Mouse (Mus musculus) cerebellum, postnatal 36 days (tissue): Measurements from ENCODE around the gene Ptpn12.
A peak's percentile ranks its signal among the peaks of the same experiment; 100 is the strongest.
"Not testable (repeated sequence)": the region's sequence is repeated elsewhere in the genome, so short reads cannot be mapped to it uniquely, and the experiment has no call there.

Experiments used
- DNase-seq, 2 experiments: peaks; one replicate each; pipeline ENCODE4 v3.0.0; 2021 to 2022; ENCODE audit warnings: mixed read lengths in 2 of 2

Ptpn12 gene

GRCm38 (mm10) chr5:20950855-20951650 lies 104.7 kb downstream of the Ptpn12 start:
- DNase-seq = peak; percentile 35 to 66

DNA sequence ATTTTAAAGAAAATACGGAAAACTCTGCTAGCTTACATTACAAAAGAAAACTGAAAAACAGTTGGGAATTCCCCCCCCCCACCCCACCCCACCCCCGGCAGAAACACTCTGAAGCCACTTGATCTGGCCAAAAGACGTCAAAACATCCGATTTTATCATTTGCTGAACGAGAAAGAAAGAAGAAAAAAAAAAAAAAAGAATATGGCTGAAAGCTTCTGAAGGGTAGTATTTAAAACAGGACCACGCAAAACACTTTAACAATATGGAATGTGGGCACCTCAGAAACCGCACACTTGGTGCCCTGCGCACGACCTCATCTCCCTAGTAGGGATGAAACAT lies 105.2 kb downstream of the Ptpn12 start:
- no peak for DNase-seq

GRCm38 (mm10) chr5:20950093-20950492 lies 105.6 kb downstream of the Ptpn12 start:
- DNase-seq = no peak

- DNase-seq = peak in 1 of 2 experiments; percentile 21
Observed at GRCm38 (mm10) chr5:20946906-20947305, 108.8 kb downstream of the Ptpn12 start.

DNA sequence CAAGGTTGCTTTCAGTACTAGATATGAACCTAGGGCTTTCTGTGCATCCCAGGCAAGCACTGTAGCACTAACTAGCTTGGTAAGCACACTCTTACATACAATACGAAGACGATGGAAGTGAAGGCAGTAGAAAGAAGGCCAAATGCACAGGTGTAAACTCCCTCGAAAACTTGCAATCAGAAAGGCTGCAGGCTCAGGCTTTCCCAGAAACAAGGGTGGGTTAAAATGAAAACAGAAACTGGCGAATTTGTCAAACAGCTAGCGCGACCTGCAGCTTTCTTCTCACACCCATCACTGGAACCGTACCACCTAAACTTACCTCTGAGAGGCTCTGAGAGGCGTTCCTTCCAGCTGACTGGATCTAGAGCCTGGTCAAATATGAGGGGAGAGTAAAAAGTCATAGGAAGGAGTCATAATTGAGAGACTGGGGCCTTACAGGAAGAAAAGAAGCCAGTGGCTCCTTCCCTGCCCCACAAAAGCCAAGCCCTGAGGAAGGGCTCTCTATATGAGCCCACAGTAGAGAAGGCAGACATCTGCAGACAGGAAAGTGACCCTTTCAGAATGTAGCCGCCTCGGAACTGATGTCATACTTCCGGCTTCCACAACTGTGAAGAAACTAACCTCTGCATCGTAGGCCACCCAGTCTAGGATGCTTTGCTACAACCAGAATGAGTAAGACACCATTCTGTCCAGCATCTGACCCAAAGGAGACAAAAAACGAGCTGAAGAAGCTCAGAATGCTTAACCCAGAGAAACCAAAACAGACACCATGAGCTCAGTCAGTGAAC lies 110.6 kb downstream of the Ptpn12 start:
- no peak for DNase-seq

DNA sequence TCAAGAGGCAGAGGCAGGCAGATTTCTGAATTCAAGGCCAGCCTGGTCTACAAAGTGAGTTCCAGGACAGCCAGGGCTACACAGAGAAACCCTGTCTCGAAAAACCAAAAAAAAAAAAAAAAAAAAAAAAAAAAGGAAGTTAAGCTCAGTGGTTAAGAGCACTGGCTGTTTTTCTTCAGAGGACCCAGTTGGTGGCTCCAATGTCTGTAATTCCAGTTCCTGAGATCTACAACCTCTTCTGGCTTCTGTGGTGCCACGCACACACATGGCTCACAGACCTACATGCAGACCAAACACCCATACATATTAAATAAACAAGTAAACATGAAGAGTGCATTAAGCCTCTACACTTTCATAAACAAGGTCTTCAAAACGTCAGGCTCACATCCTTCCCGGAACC lies 111.9 kb downstream of the Ptpn12 start:
- DNase-seq = not testable (repeated sequence)

DNA sequence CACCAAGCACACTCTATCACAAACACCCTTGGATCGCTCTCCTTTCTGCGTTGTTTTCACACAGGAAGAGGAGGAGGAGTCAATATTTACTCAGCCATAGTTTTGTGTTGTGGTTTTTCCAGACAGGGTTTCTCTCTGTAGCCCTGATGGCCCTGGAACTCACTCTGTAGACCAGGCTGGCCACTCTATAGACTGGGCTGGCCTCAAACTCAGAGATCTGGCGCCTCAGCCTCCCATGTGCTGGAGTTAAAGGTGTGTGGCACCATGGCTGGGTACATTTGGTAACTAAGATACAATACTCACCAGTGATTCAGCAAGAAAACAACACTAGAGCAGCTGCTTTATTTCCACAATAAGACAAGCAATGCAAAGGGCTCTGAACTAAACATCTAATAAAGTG lies 113.2 kb downstream of the Ptpn12 start:
- DNase-seq = no peak

- DNase-seq = peak; percentile 51 to 58
Observed at GRCm38 (mm10) chr5:20941205-20941604, 114.5 kb downstream of the Ptpn12 start.

- DNase-seq = peak in 1 of 2 experiments; percentile 22
Observed at GRCm38 (mm10) chr5:20940696-20941095, 115.0 kb downstream of the Ptpn12 start.

DNA sequence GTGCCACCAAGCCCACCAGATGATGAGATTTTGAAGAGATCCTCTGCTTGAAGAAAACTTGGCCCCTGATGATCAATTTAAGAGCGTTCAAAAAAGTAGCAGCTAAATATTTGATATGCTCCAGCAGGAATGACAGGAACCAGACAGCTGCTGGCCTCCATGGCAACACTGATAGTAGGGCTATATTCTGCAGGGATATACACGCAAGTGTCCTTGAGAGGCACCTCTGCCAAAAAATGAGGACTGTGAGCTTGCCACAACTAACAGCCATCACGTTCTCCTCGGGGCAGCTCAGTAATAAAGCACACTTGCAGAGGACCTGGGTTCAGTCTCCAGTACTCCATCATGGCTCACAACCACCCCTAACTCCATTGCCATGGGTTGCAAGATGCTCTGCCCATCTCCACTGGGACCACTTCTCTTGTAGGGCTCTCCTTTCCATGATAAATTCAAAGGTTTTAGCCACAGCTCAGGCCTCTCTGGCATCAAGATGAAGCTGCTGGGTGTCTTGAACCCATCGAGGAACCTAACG lies 115.6 kb downstream of the Ptpn12 start:
- DNase-seq = no peak

DNA sequence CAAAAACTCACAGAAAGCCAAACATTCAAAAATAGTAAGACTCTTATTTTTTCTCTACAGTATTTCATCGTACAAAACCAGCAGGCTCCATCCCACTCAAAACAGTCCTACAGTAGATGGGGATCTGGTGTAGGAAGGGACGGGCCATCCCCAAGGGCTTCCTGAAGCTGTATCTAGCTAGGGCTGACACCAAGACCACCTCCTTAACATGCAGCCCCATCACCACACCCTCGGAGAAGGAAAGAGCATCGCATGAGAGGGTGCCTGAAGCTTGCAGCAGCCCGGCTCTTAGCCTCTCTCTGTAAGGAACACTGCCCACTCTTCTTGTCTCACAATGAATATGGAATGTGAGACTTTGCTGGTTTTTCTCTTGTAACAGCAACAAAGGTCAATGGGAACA lies 117.2 kb downstream of the Ptpn12 start:
- no peak for DNase-seq
